Mouse (Mus musculus) gastrocnemius, postnatal 4 days (tissue): ENCODE results near the gene Ccna1. TPM values are rescaled to one million over a fixed set of nuclear protein-coding genes. Genes with fewer than 3 reads are reported as not detected.

Source experiments
- DNase-seq, 2 experiments: peaks; one replicate each; pipeline ENCODE4 v3.0.0; 2021 to 2022; ENCODE audit warnings: low spot score in 2 of 2, mixed read lengths in 2 of 2
- total RNA-seq, 2 experiments: library from RNA; stranded (reverse); gene quantifications; 2 replicates each; pipeline ENCODE4 v1.2.3; 2021

The Ccna1 gene
- total RNA-seq, 2 experiments from 2014 or later: 0.17 to 0.47 TPM

DNA sequence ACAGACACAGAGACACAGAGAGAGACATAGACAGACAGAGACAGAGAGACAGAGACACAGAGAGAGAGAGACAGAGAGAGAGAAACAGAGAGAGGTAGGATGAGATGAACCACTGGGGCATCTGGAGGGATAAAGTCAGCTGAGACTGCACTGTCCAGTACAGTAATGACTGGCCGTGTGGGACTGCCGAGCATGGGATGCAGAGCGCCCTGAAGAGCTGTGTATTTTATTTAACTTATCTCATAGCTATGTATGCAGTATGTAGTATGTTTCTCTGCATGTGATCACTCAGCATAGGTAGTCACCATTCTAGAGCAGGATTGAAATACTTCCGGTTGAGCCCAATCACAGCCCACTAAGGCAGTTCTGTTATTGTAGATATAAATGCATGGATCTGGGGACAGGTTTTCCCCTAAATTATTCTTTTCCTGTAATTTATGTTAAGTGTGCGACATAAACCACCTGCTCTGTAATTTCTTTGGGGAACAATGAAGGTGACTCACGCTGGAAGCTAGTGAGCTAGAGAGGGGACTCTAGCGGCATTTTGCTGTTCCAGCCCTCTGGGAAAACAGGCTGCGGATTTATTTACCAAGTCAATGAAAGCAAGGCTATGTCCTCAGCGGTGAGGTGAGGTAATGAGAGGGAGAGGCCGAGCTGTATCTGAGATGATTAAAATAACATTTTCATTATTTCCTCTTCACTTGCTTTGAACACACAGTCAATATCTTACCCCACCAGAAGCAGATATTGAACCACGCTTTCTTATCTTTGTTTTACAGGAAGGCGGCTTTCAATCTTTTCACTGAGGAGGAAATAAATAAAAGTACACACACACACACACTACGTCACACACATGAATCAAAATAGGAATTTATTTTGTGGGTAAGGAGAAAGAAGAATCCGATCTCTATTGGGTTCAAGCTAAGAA lies 10.7 kb upstream of the Ccna1 start:
- DNase-seq: no peak

DNA sequence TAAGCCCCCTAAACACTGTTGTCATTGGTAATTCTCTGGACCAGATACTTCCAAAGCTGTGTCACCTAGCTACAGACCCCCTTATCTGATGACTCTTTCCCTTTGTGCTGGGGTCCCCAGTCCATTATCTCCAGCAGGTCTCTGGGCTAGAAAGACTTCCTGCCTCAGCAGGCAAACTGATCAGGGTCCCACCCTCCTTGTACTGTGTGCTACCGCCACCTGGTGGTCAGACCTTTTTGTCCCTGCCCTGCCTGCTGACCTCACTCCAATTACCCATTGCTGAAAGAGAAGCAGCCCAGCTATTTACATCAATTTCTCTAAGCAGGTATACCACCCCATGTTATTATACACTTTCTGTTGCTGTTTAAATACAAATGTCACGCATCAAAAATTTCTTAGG lies 9.1 kb upstream of the Ccna1 start:
- peak; percentile 55 to 68 for DNase-seq

DNA sequence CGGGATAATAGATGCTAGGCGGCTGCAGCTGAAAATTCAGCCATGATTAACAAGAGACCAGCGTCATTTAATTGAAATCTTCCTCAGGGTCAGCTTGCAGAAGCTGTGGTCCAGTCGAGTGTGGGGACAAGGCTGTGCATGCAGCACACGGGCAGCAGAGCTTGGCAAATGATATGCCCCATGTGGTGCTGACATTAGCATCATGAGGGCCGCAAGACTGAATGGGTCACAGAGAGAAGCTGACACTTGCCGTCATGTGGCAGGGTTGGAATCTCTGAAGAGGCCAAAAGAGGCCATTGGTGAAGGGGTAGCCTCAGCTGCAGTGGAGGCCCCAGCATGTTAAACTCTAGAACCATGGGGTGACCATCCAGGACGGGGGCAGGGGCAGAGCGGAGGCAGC lies 7.4 kb upstream of the Ccna1 start:
- no peak for DNase-seq

DNA sequence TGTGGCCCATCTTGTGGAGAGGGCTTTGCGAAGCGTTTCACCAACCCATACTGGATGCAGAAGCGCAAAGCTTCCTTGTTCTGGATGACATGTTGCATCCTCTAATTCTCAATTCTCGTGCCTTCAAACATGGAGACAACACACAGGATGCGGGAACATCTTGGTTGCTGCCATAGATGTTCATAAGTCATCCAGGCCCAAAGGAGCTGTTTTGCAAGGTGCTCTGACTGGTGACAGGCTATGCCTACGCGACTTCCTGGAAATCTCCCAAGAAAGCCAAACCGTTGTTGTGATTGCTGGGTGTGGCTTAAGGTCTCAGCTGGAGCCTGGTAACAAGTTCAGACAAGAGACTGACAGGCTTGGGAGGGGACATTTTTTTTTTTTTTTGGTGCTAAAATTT lies 1.1 kb upstream of the Ccna1 start:
- no peak for DNase-seq

DNA sequence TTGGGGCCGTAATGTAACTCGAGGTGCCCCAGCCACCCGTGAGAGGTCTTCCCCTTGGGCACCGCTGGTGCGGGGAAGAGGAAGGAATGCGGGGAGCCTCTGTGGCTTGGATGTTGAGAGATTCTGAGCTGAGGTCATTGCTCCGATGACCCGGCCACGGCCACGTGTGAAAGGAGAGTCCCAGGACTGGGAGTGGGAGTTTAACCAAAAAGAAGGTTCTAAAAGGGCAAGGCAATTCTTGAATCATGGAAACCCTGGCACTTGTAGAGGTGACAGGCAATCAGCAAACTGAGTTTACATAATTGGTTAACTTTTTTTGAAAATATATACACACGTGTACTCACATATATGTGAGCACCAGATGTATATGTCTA lies 433 bp upstream of the Ccna1 start:
- DNase-seq: no peak

DNA sequence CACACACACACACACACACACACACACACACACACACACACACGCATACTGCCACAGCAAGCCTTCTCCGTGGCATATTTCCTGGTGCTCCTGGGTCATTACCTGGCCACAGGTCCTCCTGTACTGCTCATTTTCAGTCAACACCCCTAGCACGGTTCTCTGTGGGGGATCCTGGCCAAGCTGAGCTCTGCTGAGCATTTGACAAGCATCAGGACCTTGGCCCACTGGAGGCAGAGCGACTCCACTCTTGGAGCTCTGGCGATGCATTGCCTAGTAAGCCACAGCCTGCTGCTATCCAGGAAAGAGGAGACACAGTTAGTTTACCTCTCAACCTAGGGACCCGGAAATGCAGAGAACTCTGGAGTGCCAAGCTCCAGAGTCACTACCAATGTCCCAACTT lies 1.1 kb downstream of the Ccna1 start:
- DNase-seq: no peak

DNA sequence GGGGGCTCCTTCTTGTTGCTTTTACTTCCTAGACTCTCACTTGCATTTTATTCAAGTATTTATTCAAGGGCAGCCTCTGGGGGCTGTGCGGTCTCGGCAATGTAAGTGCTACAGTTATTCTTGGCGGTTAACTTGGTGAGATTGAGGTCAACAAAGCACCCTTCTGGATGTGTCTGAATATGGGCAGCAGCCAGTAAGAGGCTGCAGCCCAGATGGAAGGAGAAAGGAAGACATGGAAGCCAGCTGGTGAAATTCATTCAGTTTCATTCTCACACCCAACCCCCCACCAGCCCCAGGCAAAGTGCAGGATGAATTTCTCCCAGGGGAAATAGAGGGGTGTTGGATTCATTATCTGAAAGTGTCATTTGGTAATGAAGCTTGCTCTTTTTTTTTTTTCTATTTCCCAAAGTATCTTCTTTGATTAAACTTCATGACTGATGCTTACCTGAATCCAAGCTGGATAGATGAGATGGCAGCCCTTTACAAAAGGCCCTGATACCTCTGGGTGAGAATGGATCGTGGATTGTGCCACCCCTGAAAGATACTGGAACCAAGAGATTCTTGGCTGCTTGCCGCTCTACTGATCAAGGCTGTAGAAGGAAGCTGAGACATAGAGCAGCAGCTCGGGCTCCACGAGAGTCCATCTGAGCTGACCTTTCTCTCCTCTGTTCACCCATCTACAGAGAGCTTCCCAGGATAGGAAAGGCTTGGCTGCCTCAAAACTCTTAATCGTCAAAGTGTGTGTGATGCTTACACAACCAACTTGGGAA lies 10.5 kb downstream of the Ccna1 start:
- no peak for DNase-seq

DNA sequence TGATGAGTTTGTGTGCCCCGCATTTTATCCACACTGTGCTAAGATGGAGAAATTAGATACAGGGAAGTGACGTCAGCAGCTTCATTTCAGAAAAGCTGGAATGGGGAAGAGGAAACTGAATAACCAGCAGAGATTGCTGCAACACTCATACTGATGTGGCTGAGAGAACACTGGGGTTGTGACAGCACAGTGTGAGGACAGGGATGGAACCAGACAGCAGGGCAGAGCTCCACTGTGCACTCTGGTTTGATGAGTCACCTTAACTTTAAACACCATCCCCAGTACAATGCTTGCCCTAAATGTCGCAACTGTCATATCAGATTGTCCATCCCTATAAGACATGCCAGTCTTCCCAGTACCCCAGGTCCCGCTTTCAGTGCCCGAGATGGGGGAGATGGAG lies 17.7 kb downstream of the Ccna1 start:
- DNase-seq: no peak

DNA sequence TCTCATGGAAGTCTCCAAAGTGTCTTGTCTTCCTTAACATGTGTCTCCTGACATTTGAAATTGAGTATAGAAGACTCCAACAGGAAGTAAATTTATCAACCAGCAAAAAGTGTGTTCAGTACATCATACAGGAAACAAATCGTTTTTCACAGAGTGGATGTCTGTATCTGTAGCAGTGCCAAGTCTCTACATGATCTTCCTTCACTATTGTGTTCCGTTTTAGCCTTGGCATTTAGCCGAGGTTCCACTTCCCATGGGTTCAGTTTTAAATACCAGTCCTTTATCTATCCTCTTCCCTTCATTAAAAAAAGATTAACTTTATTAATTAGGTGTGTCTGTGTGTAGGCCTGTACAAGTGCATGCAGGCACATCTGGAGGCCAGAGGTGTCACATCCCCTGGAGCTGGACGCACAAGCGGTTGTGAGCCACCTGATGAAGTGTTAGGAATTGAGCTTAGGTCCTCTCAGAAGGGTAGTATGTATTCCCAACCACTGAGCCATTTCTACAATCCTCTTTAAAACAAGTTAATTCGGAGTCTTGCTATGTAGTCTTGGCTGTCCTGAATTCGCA lies 27.9 kb downstream of the Ccna1 start:
- no peak for DNase-seq

DNA sequence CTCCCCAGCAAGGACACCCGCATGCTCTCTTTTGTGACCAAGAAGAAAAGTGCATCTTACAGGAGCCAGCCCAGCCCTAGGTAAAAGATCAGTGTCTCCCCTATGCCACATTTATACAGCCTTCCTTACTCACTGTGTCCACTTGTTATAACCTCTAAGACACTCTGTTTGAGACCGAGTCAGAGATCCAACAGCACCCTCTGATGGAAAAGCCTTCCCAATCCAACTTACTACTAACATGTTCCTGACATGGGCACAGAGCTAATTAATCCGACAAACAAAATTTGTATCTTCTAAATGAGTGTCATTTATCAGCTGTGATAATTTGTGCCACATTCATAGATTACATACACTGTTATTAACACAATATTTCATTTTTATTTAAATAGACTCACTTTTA lies 29.8 kb downstream of the Ccna1 start:
- no peak for DNase-seq

DNA sequence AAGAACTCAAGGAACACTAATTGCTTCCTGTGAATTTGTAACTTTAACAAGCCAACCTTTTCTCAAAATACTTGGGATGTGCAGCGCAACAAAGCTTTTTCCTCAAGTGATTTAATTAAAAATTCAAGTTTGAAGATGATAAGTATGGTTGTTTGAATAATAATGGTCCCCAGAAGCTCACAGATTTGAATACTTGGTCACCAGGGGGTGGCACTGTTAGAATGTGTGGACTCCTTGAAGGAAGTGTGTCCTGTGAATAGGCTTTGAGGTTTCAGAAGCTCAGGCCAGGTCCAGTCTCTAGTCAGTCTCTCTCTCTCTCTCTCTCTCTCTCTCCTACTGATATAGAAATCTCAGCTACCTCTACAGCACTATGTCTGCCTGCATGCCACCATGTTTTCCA lies 32.0 kb downstream of the Ccna1 start:
- no peak for DNase-seq

DNA sequence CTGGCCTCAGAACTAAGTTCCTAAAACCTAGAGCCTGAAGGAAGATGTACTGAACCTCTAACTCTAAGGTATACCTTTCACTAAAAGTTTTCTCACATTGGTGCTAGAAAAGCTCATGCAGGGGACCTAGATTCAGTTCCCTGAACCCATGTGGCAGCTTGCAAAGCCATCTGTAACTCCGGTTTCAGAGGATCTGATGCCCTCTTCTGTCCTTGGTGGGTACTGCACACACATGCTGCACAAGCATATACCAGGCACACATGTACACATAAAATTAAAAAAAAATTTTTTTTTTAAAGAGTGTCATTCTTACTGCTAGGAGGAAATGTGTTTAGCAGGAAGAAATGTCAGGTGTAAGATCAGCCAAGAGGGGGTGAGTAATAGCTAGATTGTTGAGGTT lies 33.1 kb downstream of the Ccna1 start:
- DNase-seq: no peak

DNA sequence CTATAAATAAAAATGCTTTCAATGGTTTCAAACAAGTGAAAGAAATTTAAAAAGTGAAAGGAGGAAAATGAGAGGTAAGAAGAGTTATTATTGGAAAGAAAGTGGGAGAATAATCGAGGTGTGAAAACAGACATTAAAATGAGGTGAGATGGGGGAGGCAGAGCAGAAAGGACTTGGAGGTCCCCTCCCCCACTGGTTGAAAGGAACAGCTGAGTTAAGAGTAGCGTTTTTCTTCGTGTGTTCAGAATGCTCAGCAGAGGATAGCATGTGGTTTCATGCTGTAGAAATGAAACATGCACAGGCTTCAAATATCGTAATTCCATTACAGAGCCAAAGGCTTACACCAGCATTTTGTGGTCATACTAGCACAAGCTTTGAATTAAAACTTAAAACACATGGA lies 42.8 kb downstream of the Ccna1 start:
- DNase-seq: no peak

DNA sequence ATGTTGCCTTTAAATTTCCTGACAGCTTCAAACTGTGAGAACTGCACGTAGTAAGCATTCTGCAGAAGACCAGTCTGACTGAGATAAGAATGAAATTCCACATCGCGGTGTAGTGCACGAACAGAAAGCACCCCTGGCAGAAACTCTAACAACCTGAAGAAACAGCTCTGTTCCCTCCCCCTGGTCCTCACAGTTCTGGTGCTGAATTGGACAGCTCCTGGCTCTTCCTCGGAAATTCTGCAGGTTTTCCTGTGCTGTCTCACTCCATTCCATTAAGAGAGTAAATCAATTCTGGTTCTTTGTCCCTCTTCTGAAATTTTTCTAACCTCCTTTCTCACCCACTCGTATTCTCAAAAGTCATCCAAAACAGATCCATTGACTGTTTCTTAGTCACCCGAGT lies 43.6 kb downstream of the Ccna1 start:
- peak in 1 of 2 experiments; percentile 16 for DNase-seq

DNA sequence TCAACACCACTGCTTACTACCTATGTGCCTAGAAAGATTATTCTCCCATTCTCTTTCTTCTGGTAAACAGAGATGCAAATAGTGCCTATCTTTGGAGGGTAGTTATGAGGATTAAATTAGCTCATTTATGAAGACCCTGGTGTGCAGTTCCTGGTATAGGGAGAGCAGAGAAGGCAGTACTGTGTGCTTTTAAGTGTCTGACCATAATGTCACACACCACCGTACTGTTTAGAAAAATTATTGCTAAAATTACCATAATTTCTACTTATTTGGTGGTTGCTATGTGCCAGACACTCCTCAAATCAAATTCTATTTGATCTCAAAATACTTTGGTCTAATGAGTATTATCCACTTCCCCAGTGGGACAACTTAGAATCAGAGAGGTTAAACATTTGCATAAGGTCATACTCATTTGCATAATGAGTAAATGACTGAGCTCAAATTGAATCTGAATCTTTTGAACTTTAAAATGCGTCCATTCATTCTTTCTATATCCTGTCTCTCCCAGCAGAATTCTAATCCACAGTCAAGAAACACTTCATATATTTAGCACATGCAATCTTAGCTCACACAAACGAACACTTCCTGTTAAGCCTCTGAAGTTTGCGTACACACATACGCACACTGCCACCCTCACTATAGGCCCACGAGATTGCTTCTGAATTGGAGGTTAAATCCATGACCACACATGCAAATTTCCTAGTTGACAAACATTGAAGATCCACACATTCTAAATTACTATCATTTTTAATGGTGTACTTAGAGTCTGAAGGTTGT lies 46.1 kb downstream of the Ccna1 start:
- DNase-seq: no peak

DNA sequence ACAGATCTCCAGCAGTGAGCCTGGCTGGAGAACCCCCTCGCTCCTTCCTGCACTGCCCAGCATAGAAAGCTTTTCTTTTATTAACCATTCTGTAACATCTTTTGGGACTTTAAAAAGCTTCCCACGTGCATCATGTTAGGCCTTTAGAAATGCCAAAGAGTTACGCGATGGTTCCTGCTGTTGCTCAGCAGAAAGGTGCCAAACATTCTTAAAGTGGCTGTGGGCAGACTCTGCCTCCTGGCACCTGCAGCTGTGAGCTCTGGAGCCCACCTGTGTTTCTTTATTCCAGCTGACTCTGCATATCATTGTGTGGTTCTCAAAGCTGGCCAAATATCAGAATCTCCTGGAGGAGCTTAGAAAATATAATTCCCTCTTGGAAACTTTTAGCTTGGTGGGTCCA lies 51.3 kb downstream of the Ccna1 start:
- no peak for DNase-seq

DNA sequence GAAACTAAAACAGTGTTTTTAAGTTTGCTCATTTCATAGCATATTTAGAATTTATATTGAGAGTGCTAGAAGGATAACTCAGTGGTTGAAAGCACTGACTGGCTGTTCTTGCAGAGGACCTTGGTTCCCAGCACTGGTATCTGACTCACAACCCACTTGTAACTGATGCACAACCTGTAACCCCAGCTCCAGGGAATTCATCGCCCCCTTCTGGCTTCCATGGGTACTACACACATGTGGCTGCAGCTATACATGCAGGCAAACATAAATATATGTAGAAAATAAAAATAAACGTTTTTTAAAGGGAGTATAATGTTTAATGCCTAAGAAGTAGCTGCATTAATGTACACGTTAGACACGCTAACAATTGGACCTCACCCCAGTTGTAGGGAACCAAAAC lies 53.6 kb downstream of the Ccna1 start:
- no peak for DNase-seq
